Mouse (Mus musculus) cerebellum, adult 9-11 months (tissue): ENCODE results near the gene Tmem217.
"Not testable (repeated sequence)": the region's sequence is repeated elsewhere in the genome, so short reads cannot be mapped to it uniquely, and the experiment has no call there.

Source experiments
- DNase-seq: peaks from one replicate; pipeline ENCODE4 v3.0.0; 2022

Gene Tmem217

GRCm38 (mm10) chr17:29548494-29548893, 3.7 kb downstream of the Tmem217 start:
- no peak for DNase-seq

GRCm38 (mm10) chr17:29545241-29545640, 6.9 kb downstream of the Tmem217 start:
- no peak for DNase-seq

- DNase-seq = no peak
These were observed 8.1 kb downstream of the Tmem217 start for GRCm38 (mm10) chr17:29544064-29544463.

GRCm38 (mm10) chr17:29542831-29543690, 9.1 kb downstream of the Tmem217 start:
- DNase-seq = peak; percentile 70

GRCm38 (mm10) chr17:29541419-29541818, 10.8 kb downstream of the Tmem217 start:
- peak; percentile 69 for DNase-seq

GRCm38 (mm10) chr17:29540426-29540825, 11.8 kb downstream of the Tmem217 start:
- no peak for DNase-seq

- DNase-seq = no peak
These were observed 18.3 kb downstream of the Tmem217 start for GRCm38 (mm10) chr17:29533866-29534265.

- no peak for DNase-seq
These were observed 20.3 kb downstream of the Tmem217 start for GRCm38 (mm10) chr17:29531757-29532384.

- DNase-seq = no peak
These were observed 20.9 kb downstream of the Tmem217 start for GRCm38 (mm10) chr17:29531278-29531677.

- no peak for DNase-seq
These were observed 21.7 kb downstream of the Tmem217 start for GRCm38 (mm10) chr17:29530508-29530907.

- no peak for DNase-seq
These were observed 23.5 kb downstream of the Tmem217 start for GRCm38 (mm10) chr17:29528568-29529187.

GRCm38 (mm10) chr17:29525613-29526012, 26.6 kb downstream of the Tmem217 start:
- no peak for DNase-seq

GRCm38 (mm10) chr17:29519731-29520130, 32.5 kb downstream of the Tmem217 start:
- DNase-seq = no peak

- DNase-seq = not testable (repeated sequence)
These were observed 33.5 kb downstream of the Tmem217 start for GRCm38 (mm10) chr17:29518665-29519064.

- peak; percentile 75 for DNase-seq
These were observed 37.8 kb downstream of the Tmem217 start for GRCm38 (mm10) chr17:29514435-29514834.

- no peak for DNase-seq
These were observed 39.0 kb downstream of the Tmem217 start for GRCm38 (mm10) chr17:29513044-29513730.

- no peak for DNase-seq
These were observed 41.5 kb downstream of the Tmem217 start for GRCm38 (mm10) chr17:29510691-29511090.

- no peak for DNase-seq
These were observed 43.1 kb downstream of the Tmem217 start for GRCm38 (mm10) chr17:29508927-29509608.

- DNase-seq = no peak
These were observed 48.5 kb downstream of the Tmem217 start for GRCm38 (mm10) chr17:29503700-29504099.

GRCm38 (mm10) chr17:29502669-29503665, 49.2 kb downstream of the Tmem217 start:
- no peak for DNase-seq

- no peak for DNase-seq
These were observed 50.0 kb downstream of the Tmem217 start for GRCm38 (mm10) chr17:29502005-29502668.
